Mouse (Mus musculus): ENCODE results near the gene Pacs2.

Gene Pacs2

GRCm38 (mm10) chr12:113097040-113097439 lies 82.7 kb downstream of the Pacs2 start:
- no peak for DNase-seq

DNA sequence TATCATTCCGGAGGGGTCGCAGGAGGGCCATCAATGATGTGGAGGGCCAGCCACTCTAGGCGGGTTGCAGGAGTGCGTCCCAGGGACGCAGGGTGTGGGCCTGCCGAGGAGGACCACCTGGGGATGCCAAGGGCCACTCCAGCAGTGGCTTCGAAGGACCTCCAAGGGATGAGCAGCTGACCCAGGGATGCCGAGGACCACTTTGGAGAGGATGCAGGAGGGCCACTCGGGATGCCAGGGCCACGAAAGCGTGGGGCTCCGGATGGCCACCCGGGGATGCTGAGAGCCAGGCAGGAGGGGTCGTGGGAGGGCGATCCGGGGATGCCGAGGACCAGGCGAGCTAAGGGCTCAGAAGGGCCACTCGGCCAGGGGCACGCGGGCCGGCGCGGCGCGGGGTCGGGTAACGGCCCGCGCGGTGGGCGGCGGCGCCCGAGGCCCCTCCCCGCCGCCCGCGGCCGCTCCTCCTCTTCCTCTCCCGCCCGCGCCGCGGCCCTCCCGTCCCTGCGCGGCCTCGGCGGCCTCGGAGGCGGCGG lies 83.5 kb downstream of the Pacs2 start, which contains the start of gene Mta1:
Mta1 (plus strand) TSS at position 530 of the 533 bp plus-strand sequence.
- peak; percentile 45 to 81 for DNase-seq

- peak in 1 of 2 experiments; percentile 57 for DNase-seq
Measured at GRCm38 (mm10) chr12:113098530-113099151, 84.3 kb downstream of the Pacs2 start.

DNA sequence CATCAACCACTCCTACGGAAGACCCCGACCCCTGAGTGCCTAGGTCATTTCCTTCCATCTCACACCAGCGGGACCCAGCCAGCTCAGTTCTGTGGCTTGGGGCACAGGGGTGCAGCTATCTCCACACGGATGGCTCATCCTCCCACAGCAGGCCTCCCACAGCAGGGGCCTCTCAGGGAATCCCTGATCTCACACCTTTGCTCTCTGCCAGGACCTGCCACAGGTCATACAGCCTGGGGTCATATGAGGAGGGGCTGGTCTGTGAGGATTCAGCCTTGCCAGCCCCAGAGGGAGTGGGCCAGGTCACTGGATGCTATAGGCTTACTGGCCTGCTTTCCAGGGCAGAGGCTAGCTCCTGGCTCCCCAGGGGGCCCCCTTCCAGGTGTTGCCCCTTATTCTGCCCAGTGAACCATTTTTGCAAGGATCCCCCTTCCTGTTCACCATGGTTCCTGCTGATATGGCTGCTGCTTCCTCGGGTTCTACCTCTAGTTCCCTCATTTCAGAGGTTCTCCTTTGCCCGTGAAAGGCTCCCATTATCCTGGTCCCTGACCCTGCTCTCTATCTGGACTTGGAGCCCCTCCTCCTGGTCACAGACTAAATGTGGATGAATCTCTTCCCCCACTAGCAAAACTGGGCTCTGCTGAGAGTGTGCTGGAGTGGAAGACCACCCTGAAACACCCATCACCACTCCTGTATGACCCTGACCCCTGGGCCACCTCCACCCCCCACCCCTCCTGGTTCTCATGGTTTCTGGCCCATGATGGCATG lies 85.3 kb downstream of the Pacs2 start:
- DNase-seq: no peak

DNA sequence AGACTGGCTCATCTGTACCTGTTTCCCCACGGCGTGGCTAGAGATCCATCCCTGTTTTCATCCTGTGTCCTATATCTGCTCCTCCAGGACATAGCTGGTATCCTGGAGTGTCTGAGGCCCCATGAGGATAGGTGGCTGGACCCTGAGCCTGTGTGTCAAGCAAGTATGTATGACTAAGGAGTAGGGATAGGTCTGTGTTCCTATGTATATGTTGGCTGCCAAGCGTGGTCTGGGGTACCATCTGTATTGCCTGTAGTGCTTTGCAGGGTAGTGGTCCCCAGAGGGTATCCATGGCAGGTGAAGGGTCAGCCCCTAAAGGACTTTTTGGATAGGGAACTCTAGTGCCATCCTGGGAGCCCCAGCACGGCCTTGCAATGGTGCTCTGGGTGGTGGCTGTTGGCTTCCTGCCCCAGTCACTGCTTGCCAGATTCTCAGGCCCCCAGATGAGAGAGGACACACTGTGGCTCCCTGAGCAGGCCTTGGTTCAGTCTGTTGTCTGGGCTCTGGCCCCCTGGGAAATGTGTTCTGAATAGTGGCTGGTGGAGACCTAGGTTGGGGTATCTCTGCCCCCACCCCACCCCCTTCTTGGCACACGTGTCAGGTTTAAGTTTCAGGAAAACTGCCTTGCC lies 86.3 kb downstream of the Pacs2 start:
- peak; percentile 27 to 61 for DNase-seq

DNA sequence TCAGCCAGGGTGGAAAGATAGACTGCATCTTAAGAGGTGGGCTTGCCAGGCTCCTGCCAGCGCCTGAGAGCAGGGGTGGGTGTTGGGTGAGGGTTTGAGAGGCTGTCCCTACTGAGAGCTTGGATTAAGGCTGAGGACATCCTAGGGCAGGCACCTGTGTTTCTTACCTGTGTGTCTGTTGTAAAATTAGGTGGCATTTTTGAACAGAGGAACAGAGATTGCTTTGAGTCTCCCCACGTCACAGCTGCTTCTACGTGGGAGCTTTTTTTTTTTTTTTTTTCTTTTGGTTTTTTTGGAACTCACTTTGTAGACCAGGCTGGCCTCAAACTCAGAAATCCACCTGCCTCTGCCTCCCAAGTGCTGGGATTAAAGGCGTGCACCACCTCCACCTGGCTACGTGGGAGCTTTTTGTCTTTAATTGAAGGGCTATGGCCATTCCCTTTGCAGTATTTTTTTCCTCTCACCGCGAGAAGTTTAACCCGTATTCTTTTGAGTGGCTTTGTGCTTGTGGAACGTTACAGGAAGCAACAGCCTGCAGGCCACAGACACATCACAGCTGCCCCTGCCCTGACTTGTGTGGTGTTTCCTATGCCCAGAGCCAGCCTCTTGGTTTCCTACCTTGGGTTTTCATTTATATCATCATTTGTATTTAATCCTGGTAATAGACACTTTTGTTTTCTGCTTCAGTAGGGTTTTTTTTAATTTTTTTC lies 87.1 kb downstream of the Pacs2 start:
- no peak for DNase-seq

DNA sequence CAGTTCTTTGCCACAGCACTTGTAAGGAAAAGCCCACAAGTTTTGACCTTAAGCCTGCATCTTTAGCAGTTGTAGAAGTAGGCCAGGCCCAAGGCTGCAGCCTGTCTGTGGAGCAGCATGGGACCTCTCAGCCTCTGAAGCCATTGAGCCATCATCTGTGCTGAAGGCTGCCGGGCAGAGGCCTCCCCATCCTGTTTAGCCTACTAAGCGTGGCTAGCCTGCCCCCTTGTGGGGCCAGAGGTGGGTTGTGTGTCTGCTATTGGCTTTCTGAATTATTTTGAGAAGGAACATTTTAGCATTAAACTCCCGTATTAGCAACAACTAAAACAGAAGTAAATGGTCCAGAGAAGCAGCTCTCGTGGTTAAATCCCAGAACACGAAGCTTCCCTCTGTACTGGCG lies 88.2 kb downstream of the Pacs2 start:
- peak; percentile 56 to 83 for DNase-seq

- peak; percentile 29 to 58 for DNase-seq
Measured at GRCm38 (mm10) chr12:113103846-113104451, 89.6 kb downstream of the Pacs2 start.

- no peak for DNase-seq
Measured at GRCm38 (mm10) chr12:113106386-113106785, 92.1 kb downstream of the Pacs2 start.

- no peak for DNase-seq
Measured at GRCm38 (mm10) chr12:113107431-113108124, 93.3 kb downstream of the Pacs2 start.

DNA sequence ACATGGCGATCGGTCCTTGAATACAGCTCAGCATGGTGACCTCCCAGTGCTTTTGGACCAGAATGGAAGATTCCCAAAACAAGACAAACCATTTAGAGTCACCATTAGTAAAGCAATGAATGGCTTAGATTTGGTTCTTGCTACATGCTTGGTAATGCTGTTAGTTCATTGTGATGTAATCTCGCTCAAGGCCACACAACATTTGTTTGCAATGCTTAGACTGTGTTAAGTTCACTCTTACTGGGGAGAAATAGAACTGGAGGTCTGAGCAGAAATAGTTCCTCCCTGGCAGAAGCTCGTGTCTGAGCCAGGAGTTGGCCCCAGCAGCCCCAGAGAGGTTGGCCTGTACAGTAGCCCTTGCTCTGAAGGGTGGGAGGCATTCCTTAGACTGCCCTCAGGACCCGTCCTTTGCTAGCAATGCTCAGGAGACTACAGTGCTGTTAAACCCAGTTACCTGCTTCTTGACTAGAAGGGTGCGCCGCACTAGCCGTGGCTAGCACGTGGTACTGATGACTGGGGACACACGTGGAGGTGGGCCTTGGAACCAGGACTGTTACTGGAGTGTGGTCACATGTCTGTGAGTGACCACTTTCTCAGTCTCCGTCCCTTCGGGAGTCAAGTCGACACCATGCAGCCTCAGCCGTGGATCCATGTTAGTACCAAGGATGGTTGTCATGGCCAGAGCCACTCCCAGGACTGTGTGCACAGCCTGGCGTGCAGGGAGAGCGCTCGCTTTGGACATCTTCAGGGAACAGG lies 94.4 kb downstream of the Pacs2 start:
- no peak for DNase-seq

DNA sequence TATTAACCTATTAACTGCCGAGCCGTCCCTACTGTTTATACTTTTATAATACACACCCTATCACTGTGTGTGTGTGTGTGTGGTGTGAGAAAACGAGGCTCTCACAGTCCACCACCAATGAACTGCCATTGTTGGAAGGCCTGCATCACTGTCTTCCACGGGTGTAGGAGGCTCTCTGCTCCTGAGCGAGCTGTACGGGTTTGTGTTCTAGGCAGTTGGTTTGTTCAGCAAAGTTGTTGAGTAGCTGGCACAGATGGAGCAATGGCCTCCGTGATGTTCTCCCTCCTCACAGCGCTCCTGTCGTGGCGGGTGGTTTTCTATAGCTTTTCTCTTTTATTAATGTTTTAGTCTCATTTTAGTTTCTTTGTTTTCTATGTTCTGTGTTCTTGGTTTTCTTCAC lies 95.5 kb downstream of the Pacs2 start:
- no peak for DNase-seq

GRCm38 (mm10) chr12:113114141-113114540 lies 99.8 kb downstream of the Pacs2 start:
- no peak for DNase-seq

DNA sequence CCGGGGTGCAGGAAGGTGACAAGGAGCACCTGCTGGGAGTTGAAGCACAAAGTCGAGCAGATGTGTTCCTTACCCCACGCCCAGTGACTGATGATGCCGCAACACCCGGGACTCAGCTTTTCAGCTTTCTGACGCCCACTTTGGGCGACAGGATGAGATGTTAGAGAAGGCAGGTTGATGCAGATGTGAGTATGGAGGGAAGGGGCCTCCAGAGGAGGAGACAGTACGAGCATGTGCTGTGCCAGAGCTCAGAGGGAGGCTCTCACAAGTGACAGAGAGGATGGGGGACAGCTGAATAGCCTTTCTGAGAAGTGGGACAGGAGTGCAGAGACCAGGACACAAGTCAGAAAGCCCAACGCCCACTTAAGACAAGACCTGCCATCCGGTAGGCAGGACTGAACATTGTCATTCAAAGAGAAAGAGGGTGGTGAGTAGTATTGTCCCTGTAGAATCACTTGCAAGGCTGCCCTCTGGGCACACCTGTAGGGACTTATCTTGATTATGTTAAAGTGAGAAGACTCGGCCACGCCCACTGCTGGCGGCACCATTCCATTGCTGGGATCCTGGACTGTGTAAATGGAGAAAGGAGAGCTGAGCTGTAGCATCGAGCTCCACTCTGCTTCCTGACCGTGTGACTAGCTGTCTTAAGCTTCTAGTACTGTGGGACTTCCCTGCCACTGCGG lies 100.7 kb downstream of the Pacs2 start:
- no peak for DNase-seq

DNA sequence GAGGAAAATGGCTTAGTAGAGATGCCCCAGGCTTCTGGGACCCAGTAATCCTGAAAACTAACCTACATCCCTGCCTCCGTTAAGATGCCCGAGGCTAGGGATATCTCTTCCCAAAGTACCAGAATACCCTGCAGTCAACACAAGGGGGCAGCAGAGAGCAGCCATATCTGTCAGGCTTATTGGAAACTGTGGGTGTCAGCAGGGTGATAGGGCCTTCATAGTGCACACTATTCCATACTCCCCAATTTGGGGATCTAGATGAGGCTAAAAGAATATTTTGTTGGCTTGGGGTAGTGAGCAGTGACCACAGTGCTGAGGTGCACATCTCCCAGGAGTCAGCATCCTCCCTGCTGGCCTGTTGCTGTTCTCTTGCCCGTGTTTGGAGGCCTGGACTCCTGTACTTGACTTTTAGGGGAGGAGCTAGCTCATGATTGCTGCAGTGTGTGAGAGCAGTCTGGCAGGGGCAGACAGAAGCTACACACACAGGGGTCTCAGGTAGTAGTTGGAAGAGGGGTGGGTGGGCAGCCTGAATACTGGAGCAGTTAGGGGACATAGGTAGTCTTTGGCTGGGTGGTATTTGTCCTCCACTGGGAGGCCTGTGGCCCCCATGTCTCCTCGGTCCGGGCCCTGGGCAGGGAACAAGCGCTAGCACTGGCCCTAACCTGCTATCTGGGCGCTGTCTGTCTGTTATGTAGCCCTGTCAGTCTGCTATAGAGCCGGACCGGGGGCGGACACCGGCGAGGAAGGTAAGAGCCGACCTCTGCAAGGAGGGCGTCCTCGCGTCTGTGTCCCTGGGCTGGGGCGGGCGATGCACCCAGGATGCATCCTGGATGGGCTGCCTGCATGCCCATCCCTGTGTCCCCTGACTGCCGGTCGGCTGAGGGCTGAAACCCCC lies 105.5 kb downstream of the Pacs2 start:
- DNase-seq: peak; percentile 79 to 92

Measured in kidney, postnatal 36 days (tissue).